Mouse (Mus musculus): ENCODE measurements at regions not wholly inside any gene's neighbourhood (a gene's known extent, or its start where the extent isn't known, plus 50 kb on each side); places are given as distances from the start of the nearest gene placed in this dataset.

DNA sequence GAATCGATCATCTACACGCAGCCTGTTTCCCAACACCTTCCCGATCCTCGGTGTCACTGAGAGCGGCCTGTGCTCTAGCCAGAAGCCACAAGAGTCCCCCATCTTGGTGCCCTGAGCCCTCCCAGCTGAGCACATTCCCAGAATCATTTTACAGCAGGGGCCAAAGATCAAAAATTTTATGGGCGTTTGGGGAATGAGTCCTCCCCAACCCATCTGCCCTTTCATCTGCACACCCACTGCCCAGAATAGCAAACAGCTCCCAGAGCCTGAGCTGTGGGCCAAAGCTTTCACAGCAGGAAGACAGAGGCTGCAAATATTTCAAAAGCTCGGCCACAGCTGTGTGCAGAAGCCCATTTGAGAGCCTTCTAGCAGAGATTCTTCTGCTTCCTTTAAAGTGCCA lies 89.0 kb downstream of the Polr2m start:
- no peak overlapping the region for H3K4me3 ChIP-seq (replicated peaks; ENCODE audit: control insufficient read depth, low read depth, low read length)
- no peak for TF ChIP-seq POLR2A (IDR thresholded peaks at IDR 0.05; ENCODE audit: borderline replicate concordance, control insufficient read depth, low read depth, low read length)
- TF ChIP-seq CTCF (IDR thresholded peaks at IDR 0.05; ENCODE audit: control insufficient read depth, insufficient read depth, low read length) = no peak
- H3K27ac ChIP-seq (ENCODE audit: control insufficient read depth, insufficient read depth, low read depth, low read length, poor library complexity) = no peak overlapping the region
- WGBS = 69% methylated on average over 7 of the region's 7 CpGs
- H3K4me1 ChIP-seq (ENCODE audit: control insufficient read depth, insufficient read depth, low read length) = no peaks in the 10 kb centered on the region; the same call in 1 of the 2 replicates

DNA sequence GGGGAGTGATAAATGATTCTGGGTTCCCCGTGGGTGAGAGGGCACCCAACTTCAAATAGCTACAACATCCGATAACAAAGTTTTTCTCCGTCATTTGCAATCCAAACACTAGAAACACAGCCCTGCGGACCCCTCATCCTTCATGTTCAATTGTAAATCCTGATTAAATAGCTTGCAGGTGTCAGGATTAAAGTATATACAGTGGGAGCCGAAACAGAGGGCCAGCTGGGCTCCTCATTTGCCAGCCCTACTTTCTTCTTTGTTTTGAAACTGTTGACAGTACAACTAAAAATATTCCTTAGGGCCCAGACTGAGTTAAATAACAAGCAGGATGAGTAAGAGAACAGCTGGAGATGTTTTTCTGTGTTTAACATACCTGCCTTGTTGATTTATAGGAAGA lies 95.5 kb downstream of the Polr2m start:
- WGBS = 79% methylated on average over 5 of the region's 5 CpGs
- H3K4me3 ChIP-seq (replicated peaks; ENCODE audit: control insufficient read depth, low read depth, low read length) = no peak overlapping the region
- no peak overlapping the region for H3K27ac ChIP-seq (ENCODE audit: control insufficient read depth, insufficient read depth, low read depth, low read length, poor library complexity)

DNA sequence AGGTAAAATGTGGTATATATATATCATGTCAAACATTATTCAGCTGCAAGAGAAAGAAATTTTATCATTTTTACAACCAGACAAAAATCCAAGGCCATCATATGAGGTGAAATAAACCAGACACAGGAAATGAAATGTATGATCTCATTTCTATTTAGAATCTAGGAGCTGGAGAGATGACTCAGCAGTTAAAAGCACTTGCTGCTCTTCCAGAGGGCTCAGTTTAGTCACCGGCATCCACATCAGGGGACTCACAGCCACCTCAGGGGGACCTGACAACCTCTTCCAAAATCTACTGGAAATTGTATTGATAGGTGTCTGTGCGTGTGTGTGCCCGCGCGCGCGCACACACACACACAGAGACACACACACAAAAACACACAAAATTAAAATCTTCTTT lies 98.3 kb downstream of the Polr2m start:
- 90% methylated on average over 7 of the region's 7 CpGs for WGBS
- Histone ChIP-seq H3K4me1 (ENCODE audit: control insufficient read depth, insufficient read depth, low read length) (no peaks in the 10 kb centered on the region), H3K27ac (ENCODE audit: control insufficient read depth, insufficient read depth, low read depth, low read length, poor library complexity) (no peak overlapping the region), H3K4me3 (replicated peaks; ENCODE audit: control insufficient read depth, low read depth, low read length) (no peak overlapping the region)
- TF ChIP-seq POLR2A (IDR thresholded peaks at IDR 0.05; ENCODE audit: borderline replicate concordance, control insufficient read depth, low read depth, low read length) (no peak), CTCF (IDR thresholded peaks at IDR 0.05; ENCODE audit: control insufficient read depth, insufficient read depth, low read length) (no peak)

More for the DNA sequence above, 95.5 kb downstream of the Polr2m start:
- H3K4me1 ChIP-seq (ENCODE audit: control insufficient read depth, insufficient read depth, low read length) = no peaks in the 10 kb centered on the region
- TF ChIP-seq POLR2A (IDR thresholded peaks at IDR 0.05; ENCODE audit: borderline replicate concordance, control insufficient read depth, low read depth, low read length) (no peak), CTCF (IDR thresholded peaks at IDR 0.05; ENCODE audit: control insufficient read depth, insufficient read depth, low read length) (no peak)

DNA sequence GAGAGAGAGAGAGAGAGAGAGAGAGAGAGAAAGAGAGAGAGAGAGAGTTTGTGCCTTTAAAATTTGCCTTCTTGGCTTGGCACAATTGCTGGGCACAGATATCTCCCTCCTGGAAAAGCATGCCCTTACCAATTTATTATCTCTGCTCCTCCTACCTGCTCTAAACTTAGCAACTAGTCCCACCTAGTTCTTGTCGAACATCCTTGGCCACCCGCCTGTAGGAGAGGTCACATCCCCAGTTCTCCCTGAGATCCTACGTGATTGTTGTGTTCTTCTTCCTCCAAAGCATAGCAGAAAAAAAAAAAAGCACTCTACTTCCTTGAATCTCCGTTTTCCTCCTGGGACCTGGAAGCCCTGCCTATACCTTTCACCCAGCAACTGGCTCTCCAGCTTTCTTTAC lies 101.8 kb downstream of the Polr2m start:
- WGBS = 63% methylated on average over 4 of the region's 4 CpGs
- no peaks in the 10 kb centered on the region for H3K4me1 ChIP-seq (ENCODE audit: control insufficient read depth, insufficient read depth, low read length)
- no peak overlapping the region for H3K27ac ChIP-seq (ENCODE audit: control insufficient read depth, insufficient read depth, low read depth, low read length, poor library complexity)
- TF ChIP-seq CTCF (IDR thresholded peaks at IDR 0.05; ENCODE audit: control insufficient read depth, insufficient read depth, low read length) = no peak
- no peak for TF ChIP-seq POLR2A (IDR thresholded peaks at IDR 0.05; ENCODE audit: borderline replicate concordance, control insufficient read depth, low read depth, low read length)
- H3K4me3 ChIP-seq (replicated peaks; ENCODE audit: control insufficient read depth, low read depth, low read length) = no peak overlapping the region

DNA sequence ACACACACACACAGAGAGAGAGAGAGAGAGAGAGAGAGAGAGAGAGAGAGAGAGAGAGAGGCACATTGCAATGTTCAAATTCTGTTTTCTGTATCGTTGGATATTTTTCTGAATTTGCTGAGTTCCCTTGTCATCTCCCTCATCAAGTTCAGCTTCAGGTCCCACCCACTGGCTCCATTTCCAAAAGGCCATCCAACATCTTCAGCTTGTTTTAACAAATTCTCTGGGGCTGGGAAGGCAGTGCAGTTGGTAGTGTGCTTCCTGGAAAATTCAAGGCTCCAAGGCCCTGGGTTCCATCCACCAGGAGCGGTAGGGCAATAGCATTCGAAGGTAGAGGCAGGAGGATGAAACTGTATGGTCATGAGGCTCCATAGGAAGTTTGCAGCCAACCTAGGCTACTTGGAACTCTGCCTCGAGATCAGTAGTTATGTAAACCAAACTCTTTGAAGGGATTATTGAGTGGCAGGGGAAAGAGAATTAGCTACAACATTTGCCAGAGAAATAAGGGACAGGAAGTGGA lies 105.9 kb downstream of the Polr2m start:
- no peak overlapping the region for H3K27ac ChIP-seq (ENCODE audit: control insufficient read depth, insufficient read depth, low read depth, low read length, poor library complexity)
- no peak for TF ChIP-seq CTCF (IDR thresholded peaks at IDR 0.05; ENCODE audit: control insufficient read depth, insufficient read depth, low read length)
- TF ChIP-seq POLR2A (IDR thresholded peaks at IDR 0.05; ENCODE audit: borderline replicate concordance, control insufficient read depth, low read depth, low read length) = no peak
- WGBS = 62% methylated on average over 4 of the region's 4 CpGs

DNA sequence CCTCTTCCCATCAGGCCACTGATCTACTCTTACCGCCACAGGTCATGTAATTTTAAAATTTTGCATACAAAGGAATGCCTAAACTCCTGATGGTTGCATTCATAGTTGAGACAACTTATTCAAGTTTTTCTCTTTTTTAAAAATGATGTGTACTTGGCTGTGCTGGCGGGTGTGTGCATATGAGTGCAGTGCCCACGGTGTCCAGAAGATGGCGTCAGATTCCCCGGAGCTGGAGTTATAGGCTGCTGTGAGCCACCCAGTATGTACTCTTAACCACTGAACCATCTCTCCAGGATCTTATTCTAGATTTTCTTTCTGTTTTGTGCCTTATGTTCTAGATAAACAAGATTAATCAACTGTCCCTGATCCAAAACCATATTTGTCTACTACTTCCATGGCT lies 116.0 kb downstream of the Polr2m start:
- Histone ChIP-seq H3K4me3 (replicated peaks; ENCODE audit: control insufficient read depth, low read depth, low read length) (no peak overlapping the region), H3K27ac (ENCODE audit: control insufficient read depth, insufficient read depth, low read depth, low read length, poor library complexity) (no peak overlapping the region), H3K4me1 (ENCODE audit: control insufficient read depth, insufficient read depth, low read length) (no peaks in the 10 kb centered on the region)
- WGBS = 82% methylated on average over 5 of the region's 5 CpGs
- TF ChIP-seq POLR2A (IDR thresholded peaks at IDR 0.05; ENCODE audit: borderline replicate concordance, control insufficient read depth, low read depth, low read length) (no peak), CTCF (IDR thresholded peaks at IDR 0.05; ENCODE audit: control insufficient read depth, insufficient read depth, low read length) (no peak)

More for the DNA sequence above, 105.9 kb downstream of the Polr2m start:
- H3K4me3 ChIP-seq (replicated peaks; ENCODE audit: control insufficient read depth, low read depth, low read length) = no peak overlapping the region
- no peaks in the 10 kb centered on the region for H3K4me1 ChIP-seq (ENCODE audit: control insufficient read depth, insufficient read depth, low read length)

DNA sequence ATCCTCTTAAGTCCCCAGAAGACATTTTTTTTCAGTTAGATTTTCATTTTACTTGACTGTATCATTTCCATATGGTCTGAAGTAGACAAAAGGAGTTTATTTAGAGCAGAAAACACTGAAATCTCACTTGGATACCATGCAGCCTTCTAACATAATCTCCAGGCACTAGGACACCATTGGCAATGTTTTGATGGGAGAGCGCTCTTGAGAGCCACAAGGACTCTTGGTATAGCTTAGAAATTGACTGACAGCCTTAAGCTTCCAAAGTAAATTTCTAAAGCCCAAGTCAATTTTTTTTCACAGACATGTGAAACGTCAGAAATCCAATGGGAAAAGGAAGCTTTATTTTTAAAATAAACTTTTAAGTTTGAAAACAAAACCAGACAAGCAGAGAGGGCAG lies 116.5 kb downstream of the Polr2m start:
- H3K4me1 ChIP-seq (ENCODE audit: control insufficient read depth, insufficient read depth, low read length) = no peaks in the 10 kb centered on the region
- TF ChIP-seq CTCF (IDR thresholded peaks at IDR 0.05; ENCODE audit: control insufficient read depth, insufficient read depth, low read length) (no peak), POLR2A (IDR thresholded peaks at IDR 0.05; ENCODE audit: borderline replicate concordance, control insufficient read depth, low read depth, low read length) (no peak)
- H3K4me3 ChIP-seq (replicated peaks; ENCODE audit: control insufficient read depth, low read depth, low read length) = no peak overlapping the region
- no peak overlapping the region for H3K27ac ChIP-seq (ENCODE audit: control insufficient read depth, insufficient read depth, low read depth, low read length, poor library complexity)
- 70% methylated on average over 2 of the region's 2 CpGs for WGBS

DNA sequence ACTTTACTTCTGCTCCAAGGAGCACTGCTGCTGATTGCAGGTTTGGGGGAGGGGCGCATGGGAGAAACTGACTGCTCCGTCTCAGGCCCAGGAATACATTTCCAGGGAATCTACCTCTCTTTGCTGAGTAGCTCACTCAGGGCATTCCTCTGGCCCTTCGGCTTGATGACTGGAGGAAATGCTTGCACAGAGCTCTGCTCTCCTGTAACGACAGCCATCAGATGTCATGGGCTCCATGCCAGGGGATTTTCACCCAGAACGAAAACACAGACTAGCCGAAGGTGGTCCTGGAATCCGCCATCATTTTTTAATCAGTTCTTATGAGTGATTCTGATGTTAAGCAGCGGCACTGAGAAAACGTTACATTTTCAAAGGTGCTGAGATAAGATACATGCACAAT lies 119.2 kb downstream of the Polr2m start:
- 83% methylated on average over 9 of the region's 9 CpGs for WGBS
- TF ChIP-seq CTCF (IDR thresholded peaks at IDR 0.05; ENCODE audit: control insufficient read depth, insufficient read depth, low read length) = no peak
- TF ChIP-seq POLR2A (IDR thresholded peaks at IDR 0.05; ENCODE audit: borderline replicate concordance, control insufficient read depth, low read depth, low read length) = no peak
- Histone ChIP-seq H3K4me3 (replicated peaks; ENCODE audit: control insufficient read depth, low read depth, low read length) (no peak overlapping the region), H3K4me1 (ENCODE audit: control insufficient read depth, insufficient read depth, low read length) (no peaks in the 10 kb centered on the region), H3K27ac (ENCODE audit: control insufficient read depth, insufficient read depth, low read depth, low read length, poor library complexity) (no peak overlapping the region)

DNA sequence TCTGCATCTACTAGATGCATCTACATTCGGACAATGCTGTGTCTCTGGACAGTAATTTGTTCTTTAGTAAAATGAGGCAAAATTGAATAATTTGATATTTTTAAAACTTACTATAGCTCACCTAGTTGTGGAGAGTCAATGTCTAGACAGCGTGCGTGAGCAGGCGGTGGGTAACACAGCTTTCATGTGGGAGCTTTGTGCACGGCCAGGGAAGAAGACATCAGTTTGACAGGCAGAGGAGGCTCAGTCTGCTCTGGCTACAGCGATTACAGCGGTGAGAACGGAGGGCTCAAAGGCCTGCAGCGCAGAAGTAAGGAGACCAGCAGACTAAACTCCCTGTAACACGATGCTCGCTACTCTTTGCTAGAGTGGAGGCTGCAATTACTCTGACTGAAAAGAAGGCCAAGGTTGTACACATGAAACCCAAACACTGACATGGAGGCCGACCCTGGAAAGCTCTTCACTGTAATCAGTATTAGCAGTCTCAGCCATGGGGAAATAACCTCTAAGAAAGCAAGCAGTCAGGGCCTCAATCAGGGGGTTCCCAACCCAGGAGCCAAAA lies 120.5 kb downstream of the Polr2m start:
- no peaks in the 10 kb centered on the region for H3K4me1 ChIP-seq (ENCODE audit: control insufficient read depth, insufficient read depth, low read length)
- TF ChIP-seq POLR2A (IDR thresholded peaks at IDR 0.05; ENCODE audit: borderline replicate concordance, control insufficient read depth, low read depth, low read length) (no peak), CTCF (IDR thresholded peaks at IDR 0.05; ENCODE audit: control insufficient read depth, insufficient read depth, low read length) (no peak)
- H3K4me3 ChIP-seq (replicated peaks; ENCODE audit: control insufficient read depth, low read depth, low read length) = no peak overlapping the region
- WGBS = 79% methylated on average over 12 of the region's 12 CpGs
- H3K27ac ChIP-seq (ENCODE audit: control insufficient read depth, insufficient read depth, low read depth, low read length, poor library complexity) = no peak overlapping the region

All from bone marrow, adult 2 months (tissue).